Mouse (Mus musculus) kidney, postnatal 10 days (tissue): ENCODE results near the gene Grin2c.

Experiments used
- DNase-seq: peaks from one replicate; pipeline ENCODE4 v3.0.0; 2021; ENCODE audit warnings: mixed read lengths

Gene Grin2c

DNA sequence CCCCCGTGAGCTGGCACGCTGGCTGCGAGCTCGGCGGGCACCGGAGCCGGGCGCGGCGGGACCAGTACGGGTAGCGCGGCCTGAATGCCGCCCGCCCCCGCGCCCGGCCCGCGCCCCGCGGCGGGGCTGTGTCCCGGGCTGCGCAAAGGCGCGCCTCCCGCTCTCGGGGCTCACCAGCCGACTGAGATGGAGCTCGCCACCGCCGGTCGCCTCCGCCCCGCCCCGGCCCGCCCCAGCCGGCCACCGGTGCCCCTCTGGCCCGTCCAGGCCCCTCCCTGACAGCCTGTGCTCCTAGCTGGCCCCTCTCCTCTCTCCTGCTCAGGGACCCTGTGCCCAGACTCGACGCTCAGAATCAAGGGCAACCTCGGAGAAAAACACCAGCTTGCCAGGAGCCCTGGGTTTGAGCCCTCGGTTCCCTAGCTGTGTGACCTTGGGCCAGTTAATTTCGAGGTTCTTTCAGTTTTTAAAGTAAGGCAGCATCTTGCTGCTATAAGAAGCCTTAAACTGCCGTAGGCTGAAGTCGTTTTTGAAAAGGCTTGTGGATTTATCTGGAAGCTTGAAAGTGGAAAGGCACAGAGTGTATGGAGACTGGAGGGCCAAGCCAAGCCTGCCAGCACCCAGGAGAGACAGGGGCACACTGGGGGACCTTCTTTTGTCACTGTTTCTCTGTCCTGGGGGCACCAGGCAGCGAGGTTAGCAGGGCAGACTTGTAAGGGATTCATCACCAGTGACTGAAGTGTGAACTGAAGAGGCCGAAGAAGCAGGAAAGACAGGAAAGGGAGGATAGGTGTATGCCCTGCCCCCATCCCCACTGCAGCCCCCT is at the start of gene Grin2c:
Gene Grin2c (minus strand): TSS at position 183 of the 823 bp plus-strand sequence.
- no peak for DNase-seq

GRCm38 (mm10) chr11:115314249-115314648 is 47.2 kb upstream of the Grin2c start:
- no peak for DNase-seq

DNA sequence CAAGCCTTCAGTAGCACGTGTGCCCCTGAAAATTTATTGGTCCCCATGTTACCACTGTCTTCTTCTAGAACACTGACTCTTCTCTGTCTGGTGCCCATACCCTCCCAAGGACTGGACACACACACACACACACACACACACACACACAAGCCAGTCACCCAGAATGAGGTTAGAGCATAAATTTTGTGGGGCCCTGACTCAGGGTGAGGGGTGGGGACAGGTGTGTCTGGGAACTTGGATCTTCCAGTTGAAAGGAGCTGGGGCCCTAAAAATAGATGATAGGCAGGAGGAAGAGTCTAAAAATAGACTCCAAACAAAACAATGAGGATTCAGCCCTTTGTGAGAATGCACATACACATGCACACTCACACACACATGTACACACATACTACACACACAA is 41.7 kb upstream of the Grin2c start:
- DNase-seq = no peak

- DNase-seq = no peak
These were observed 39.8 kb upstream of the Grin2c start, which contains the start of gene Otop2 for GRCm38 (mm10) chr11:115306863-115307262. TSS of gene Otop2 (plus strand) at chr11:115307163.

- DNase-seq = no peak
These were observed 36.1 kb upstream of the Grin2c start for GRCm38 (mm10) chr11:115303167-115303566.

DNA sequence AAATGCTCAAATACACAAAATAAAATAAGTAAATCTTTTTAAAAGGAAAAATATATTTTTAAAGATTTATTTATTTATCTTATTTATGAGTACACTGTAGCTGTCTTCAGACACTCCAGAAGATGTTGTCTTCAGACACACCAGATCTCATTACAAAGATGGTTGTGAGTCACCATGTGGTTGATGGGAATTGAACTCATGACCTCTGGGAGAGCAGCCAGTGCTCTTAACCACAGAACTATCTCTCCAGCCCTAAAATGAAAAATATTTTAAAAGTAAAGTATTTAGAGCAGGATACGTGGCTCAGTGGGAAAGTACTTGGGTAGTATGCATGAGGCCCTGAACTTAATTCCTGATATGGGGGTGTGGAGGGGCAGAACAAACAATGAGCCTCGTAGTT is 34.3 kb upstream of the Grin2c start:
- DNase-seq = no peak

DNA sequence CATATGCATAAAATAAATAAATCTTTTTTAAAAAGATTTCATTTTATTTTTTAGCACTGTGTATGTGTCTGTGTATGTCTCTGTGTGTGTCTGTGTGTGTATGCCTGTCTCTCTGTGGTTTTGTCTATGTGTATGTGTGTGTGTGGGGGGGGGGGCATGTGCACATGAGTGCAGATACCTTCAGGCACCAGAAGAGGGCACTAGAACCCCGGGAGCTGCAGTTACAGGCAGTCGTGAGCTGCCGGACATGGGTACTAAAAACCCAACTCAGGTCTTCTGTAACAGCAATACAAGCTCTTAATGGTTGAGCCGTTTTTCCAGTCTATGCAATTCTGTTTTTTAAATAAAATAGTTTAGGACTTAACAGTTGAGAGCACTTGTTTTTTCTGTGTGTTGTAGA is 33.7 kb upstream of the Grin2c start:
- no peak for DNase-seq

GRCm38 (mm10) chr11:115298160-115298559 is 31.1 kb upstream of the Grin2c start:
- no peak for DNase-seq

GRCm38 (mm10) chr11:115297214-115297826 is 30.3 kb upstream of the Grin2c start, which contains the start of gene Fads6:
TSS of gene Fads6 (minus strand) at chr11:115297663.
- DNase-seq = peak; percentile 72

- DNase-seq = no peak
These were observed 29.6 kb upstream of the Grin2c start for GRCm38 (mm10) chr11:115296471-115297210.

DNA sequence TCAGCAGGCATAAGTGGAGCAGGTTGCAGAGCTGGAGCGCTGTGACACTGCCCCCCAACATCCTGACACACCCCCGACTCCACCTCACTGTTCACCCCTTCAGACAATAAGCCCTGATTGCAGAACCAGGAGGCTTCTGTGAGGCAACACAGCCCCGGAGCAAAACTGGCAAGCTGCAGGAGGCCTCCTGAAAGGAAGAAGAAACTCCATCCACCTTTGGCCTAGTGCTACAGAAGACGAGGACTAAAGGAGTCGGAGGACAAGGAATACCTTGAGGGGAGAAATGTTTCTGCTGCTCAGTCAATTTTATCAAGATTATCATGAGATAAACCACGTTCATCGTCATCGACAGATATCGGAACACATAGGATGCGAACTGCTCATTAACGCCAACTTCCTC is 28.9 kb upstream of the Grin2c start:
- DNase-seq = no peak

DNA sequence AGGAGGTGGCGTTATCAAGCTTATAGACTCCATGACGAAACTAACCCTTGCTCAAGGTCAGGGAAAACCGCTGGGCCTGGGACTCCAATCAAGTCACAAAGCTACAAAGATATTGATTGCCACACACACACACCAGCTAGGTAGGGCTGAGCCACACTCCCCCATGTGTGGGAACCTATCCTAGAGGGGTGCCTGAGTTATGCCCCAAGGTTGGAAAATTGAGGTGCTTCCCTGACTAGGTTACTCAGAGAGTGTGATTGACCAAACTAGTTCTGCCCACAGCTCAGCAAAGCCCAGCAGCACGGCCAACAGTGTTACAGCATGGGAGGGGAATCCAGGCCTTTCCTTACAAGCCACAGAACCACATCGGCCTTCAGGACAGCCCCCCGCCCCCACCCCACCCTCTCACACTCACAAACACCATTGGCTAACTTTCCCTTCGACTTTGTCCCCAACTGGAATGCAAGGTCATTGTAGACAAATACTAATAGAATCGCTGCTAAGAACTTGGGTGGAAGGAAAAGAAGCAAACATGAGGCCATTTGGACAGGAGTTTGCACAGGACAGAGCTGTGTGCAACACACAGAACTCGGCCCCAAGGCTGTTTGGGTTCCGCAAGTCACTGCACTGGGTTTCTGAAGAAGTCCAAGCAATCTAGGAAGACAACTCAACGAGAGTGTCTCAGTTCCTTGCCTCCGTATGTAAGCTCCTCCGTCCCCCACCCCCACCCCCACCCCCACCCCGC is 25.8 kb upstream of the Grin2c start:
- no peak for DNase-seq

GRCm38 (mm10) chr11:115291503-115291902 is 24.5 kb upstream of the Grin2c start:
- no peak for DNase-seq

DNA sequence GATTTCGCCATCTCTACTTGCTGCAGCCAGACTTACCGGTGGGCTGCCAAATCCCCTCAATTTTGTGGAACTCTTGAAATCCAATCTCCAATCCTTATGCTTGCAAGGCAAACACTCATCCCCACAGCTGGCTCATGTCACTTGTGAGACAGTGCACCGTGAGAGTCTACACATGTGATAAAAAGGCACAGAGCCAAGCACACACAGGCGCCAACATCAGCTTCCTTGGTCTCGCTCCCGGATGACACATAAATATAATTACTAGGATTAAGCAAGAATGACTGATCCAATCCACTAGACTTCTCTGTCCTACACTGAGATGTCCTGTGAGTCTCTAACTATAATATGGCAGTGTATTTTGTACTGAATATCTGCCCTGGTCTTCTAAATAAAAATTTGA is 23.9 kb upstream of the Grin2c start:
- DNase-seq = peak; percentile 89

- no peak for DNase-seq
These were observed 23.3 kb upstream of the Grin2c start for GRCm38 (mm10) chr11:115290314-115290713.

DNA sequence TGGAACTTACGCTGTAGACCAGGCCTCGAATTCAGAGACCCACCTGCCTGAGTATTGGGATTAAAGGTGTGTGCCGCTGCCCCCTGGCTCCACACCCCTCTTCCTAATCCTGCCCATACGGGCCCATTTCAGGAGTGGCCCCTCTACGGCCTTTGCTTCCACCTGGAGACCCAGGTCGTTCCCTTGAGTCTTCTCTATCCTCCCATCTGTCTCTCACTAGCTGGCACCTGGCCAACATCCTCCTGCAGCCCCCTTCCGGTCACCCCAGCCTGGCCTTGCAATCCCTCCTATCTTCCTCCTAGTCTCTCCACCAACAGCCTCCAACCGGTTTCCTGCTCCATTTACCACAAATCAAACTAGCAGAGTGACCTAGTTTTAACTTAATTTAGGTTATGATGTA is 22.8 kb upstream of the Grin2c start:
- DNase-seq = peak; percentile 66

- DNase-seq = no peak
These were observed 21.3 kb upstream of the Grin2c start for GRCm38 (mm10) chr11:115288305-115288704.

DNA sequence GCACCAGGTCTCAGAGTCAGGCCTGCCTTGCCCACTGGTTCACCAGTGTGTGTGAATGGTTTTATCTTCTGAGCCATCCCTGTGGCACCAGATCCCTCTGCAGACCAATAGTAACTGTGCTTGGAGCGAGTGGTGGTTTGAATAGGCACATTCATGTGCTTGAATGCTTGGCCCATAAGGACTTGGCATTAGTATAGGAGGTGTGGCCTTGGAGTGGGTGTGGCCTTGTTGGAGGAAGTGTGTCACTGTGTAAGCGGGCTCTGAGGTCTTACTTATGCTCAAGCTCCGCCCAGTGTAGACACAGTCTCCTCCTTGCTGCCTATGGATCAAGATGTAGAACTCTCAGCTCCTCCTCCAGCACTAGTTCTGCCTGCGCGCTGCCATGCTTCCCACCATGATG is 20.3 kb upstream of the Grin2c start:
- DNase-seq = no peak

- no peak for DNase-seq
These were observed 19.4 kb upstream of the Grin2c start for GRCm38 (mm10) chr11:115286201-115286993.

DNA sequence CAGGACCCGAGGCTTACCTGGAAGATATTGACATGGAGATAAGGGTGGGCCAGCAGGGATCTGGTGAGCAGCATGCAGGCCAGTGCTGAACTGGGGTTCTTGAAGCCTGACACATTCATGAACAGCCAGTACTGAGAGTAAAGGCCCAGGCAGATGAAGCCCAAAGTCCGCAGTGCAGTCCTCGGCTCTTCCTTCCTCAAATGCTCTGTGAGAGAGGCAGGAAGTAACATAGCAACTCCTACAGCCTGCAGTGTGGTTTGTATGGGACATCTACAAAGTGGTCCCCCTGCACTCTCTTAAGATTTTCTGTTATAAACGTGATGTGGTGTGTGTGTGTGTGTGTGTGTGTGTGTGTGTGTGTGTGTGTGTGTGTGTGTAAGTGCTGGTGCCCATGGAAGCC is 18.2 kb upstream of the Grin2c start:
- DNase-seq = no peak

DNA sequence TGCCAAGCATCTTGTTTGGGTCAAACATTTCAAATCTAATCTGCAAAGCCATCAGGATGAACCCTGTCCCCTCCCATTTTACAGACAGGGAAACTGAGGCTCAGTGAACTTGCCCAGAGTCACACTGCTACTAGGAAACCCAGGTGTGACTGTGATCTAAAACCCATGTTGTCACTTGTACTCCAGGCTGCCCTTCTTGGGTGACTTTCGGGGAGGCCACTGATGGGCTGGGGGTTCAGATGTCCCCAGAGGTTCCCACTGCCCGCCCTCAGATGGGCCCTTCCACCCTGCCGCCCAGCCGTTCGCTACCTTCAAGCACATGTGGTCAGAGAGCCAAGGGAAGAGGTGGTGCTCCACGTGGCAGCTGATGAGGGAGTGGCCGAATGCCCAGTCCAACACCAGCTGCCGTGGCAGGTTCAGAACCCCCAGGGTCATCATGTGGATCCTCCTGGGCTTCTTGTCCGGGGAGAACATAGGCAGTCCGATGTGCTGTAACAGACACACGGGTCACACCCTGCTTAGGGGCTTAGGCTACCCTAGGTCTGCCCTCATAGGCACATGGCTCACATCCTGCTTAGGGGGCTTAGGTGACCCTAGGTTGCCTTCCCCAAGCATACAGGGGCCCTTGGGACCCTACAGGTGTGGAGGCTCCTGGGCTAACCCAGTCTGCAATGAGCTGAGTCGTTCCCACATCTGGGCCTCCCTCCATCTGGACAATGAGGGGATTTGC is 17.0 kb upstream of the Grin2c start:
- no peak for DNase-seq

DNA sequence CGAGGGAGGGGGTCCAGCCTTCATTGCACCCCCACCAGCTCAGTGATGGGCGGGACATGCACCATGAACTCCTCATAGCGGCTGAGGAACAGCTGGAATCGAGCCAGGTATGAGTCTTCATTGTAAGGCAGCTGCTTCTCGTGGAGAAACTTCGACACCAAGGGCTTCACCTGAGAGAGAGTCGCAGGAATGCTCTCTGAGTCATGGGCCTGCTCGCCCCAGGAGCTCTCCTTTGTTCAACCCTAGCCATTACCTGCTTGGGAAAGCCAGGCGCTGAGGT is 16.4 kb upstream of the Grin2c start:
- DNase-seq = no peak
